Mouse (Mus musculus) adipocyte (in vitro differentiated cells): Measurements from ENCODE around the gene Vcl.
A peak's percentile ranks its signal among the peaks of the same experiment; 100 is the strongest.

ENCODE experiments used
- DNase-seq: peaks from one replicate; pipeline ENCODE4 v3.0.0-alpha.2; 2016; ENCODE audit warnings: low spot score

Gene Vcl

GRCm38 (mm10) chr14:21013800-21014334 is 84.7 kb downstream of the Vcl start:
- DNase-seq = no peak

GRCm38 (mm10) chr14:21017871-21018270 is 88.7 kb downstream of the Vcl start:
- DNase-seq = no peak

- DNase-seq = peak; percentile 46
Measured at GRCm38 (mm10) chr14:21018977-21019376, 89.8 kb downstream of the Vcl start.

- no peak for DNase-seq
Measured at GRCm38 (mm10) chr14:21020435-21020834, 91.2 kb downstream of the Vcl start.

- no peak for DNase-seq
Measured at GRCm38 (mm10) chr14:21027542-21027941, 98.3 kb downstream of the Vcl start.

GRCm38 (mm10) chr14:21029025-21029659 is 99.9 kb downstream of the Vcl start:
- no peak for DNase-seq

GRCm38 (mm10) chr14:21031783-21032511 is 102.7 kb downstream of the Vcl start:
- DNase-seq = peak; percentile 39

- DNase-seq = no peak
Measured at GRCm38 (mm10) chr14:21034271-21034670, 105.1 kb downstream of the Vcl start.

- no peak for DNase-seq
Measured at GRCm38 (mm10) chr14:21034791-21035190, 105.6 kb downstream of the Vcl start.

GRCm38 (mm10) chr14:21039077-21039476 is 109.9 kb downstream of the Vcl start:
- no peak for DNase-seq

GRCm38 (mm10) chr14:21039623-21040022 is 110.4 kb downstream of the Vcl start:
- DNase-seq = no peak

GRCm38 (mm10) chr14:21047840-21048239 is 118.6 kb downstream of the Vcl start:
- no peak for DNase-seq

- DNase-seq = peak; percentile 27
Measured at GRCm38 (mm10) chr14:21048879-21049278, 119.7 kb downstream of the Vcl start.

- DNase-seq = peak; percentile 18
Measured at GRCm38 (mm10) chr14:21050734-21051133, 121.5 kb downstream of the Vcl start.

- DNase-seq = peak; percentile 29
Measured at GRCm38 (mm10) chr14:21051380-21052111, 122.3 kb downstream of the Vcl start.

GRCm38 (mm10) chr14:21052112-21052780 is 123.0 kb downstream of the Vcl start, which contains the start of the genes Ap3m1 and Adk:
Gene Ap3m1, minus strand, starts transcription at chr14:21052508.
Gene Adk, plus strand, starts transcription at chr14:21052574.
- peak; percentile 90 for DNase-seq

- no peak for DNase-seq
Measured at GRCm38 (mm10) chr14:21052781-21053130, 123.6 kb downstream of the Vcl start.

GRCm38 (mm10) chr14:21053151-21053550 is 124.0 kb downstream of the Vcl start:
- DNase-seq = peak; percentile 14

GRCm38 (mm10) chr14:21053586-21053985 is 124.4 kb downstream of the Vcl start:
- DNase-seq = no peak

- no peak for DNase-seq
Measured at GRCm38 (mm10) chr14:21058972-21059371, 129.8 kb downstream of the Vcl start.

GRCm38 (mm10) chr14:21062766-21063513 is 133.7 kb downstream of the Vcl start:
- no peak for DNase-seq
